Mouse (Mus musculus) forebrain, embryonic 14.5 days (tissue): ENCODE results near the gene Cxcl2. TPM values are rescaled to one million over a fixed set of nuclear protein-coding genes. Genes with fewer than 3 reads are reported as not detected.

ENCODE experiments used
- ATAC-seq: fragments of 200-750 bp; cut with Nextera tagmentation; 2 replicates; pipeline ENCODE4 v1.8.0; 2017; ENCODE audit warnings: mild to moderate bottlenecking, moderate library complexity
- DNase-seq: peaks from one replicate; pipeline ENCODE4 v3.0.0-alpha.2; 2015; ENCODE audit warnings: low spot score
- H3K27ac ChIP-seq: fragments of 300-500 bp; sonication (generic); 2 replicates; pipeline ENCODE4 v1.5.1; 2014; ENCODE audit warnings: low read depth, mild to moderate bottlenecking, control low read depth, low read length, moderate library complexity
- H3K27me3 ChIP-seq: fragments of 300-500 bp; sonication (generic); replicated peaks from 2 replicates; pipeline ENCODE4 v1.6.1; 2014; ENCODE audit warnings: low read length, control low read depth, mixed read lengths; ENCODE audit not compliant: control insufficient read depth, insufficient read depth
- H3K36me3 ChIP-seq: fragments of 300-500 bp; sonication (generic); 2 replicates; pipeline ENCODE4 v1.6.1; 2014; ENCODE audit warnings: low read length, control low read depth; ENCODE audit not compliant: control insufficient read depth, insufficient read depth
- H3K4me1 ChIP-seq: fragments of 300-500 bp; sonication (generic); 2 replicates; pipeline ENCODE4 v1.6.1; 2014; ENCODE audit warnings: antibody characterized with exemption, low read length, control low read depth; ENCODE audit not compliant: control insufficient read depth, insufficient read depth
- H3K4me2 ChIP-seq: fragments of 300-500 bp; sonication (generic); 2 replicates; pipeline ENCODE4 v1.6.1; 2014; ENCODE audit warnings: mild to moderate bottlenecking, control low read depth, low read length
- H3K4me3 ChIP-seq: fragments of 300-500 bp; sonication (generic); 2 replicates; pipeline ENCODE4 v1.5.1; 2014; ENCODE audit warnings: low read depth, low read length, control low read depth
- H3K9ac ChIP-seq: fragments of 300-500 bp; sonication (generic); 2 replicates; pipeline ENCODE4 v1.6.1; 2014; ENCODE audit warnings: mild to moderate bottlenecking, low read length, control low read depth, moderate library complexity
- H3K9me3 ChIP-seq: fragments of 300-500 bp; sonication (generic); replicated peaks from 2 replicates; pipeline ENCODE4 v1.6.1; 2016; ENCODE audit warnings: low read length, control low read depth, mixed read lengths; ENCODE audit not compliant: control insufficient read depth
- WGBS: fragments of 180-500 bp; shearing (Covaris S2); extraction: QIAGEN DNeasy Blood & Tissue Kit; methylation state at CpG from one replicate; pipeline ENCODE4 v1.1.7; 2014; 5-methylcytosine and 5-hydroxymethylcytosine counted together
- polyA plus RNA-seq: library from polyadenylated mRNA; unstranded; fragments of >200 nt; fragmentation: Nextera tagmentation; extraction: Ambion mirVana; gene quantifications from 2 replicates; pipeline ENCODE4 v1.2.1, GENCODE M21; 2014

Gene Cxcl2
- polyA plus RNA-seq, 1 experiment from 2014 or later: not detected

GRCm38 (mm10) chr5:90876471-90877172 lies 27.0 kb upstream of the Cxcl2 start:
- Histone ChIP-seq H3K36me3 (no peaks in the 10 kb centered on the region), H3K27me3 (no peaks in the 10 kb centered on the region), H3K4me1 (no peaks in the 10 kb centered on the region), H3K9ac (no peak overlapping the region), H3K9me3 (no peaks in the 10 kb centered on the region), H3K4me3 (no peak overlapping the region), H3K27ac (no peak overlapping the region), H3K4me2 (no peak overlapping the region)
- ATAC-seq (no peak), DNase-seq (no peak)
- 89% methylated on average over 8 of the region's 8 CpGs for WGBS

GRCm38 (mm10) chr5:90877173-90877512 lies 26.5 kb upstream of the Cxcl2 start:
- no peak for ATAC-seq

GRCm38 (mm10) chr5:90879307-90880014 lies 24.2 kb upstream of the Cxcl2 start:
- Histone ChIP-seq H3K4me2 (no peak overlapping the region), H3K4me3 (no peak overlapping the region), H3K36me3 (no peaks in the 10 kb centered on the region), H3K27me3 (no peaks in the 10 kb centered on the region), H3K4me1 (no peaks in the 10 kb centered on the region), H3K9ac (no peak overlapping the region), H3K9me3 (no peaks in the 10 kb centered on the region), H3K27ac (no peak overlapping the region)
- WGBS: 81% methylated on average over 3 of the region's 3 CpGs
- ATAC-seq: no peak
- no peak for DNase-seq

More at GRCm38 (mm10) chr5:90877173-90877512, 26.5 kb upstream of the Cxcl2 start:
- DNase-seq: no peak
- H3K4me3 ChIP-seq: no peak overlapping the region
- H3K27ac ChIP-seq: no peak overlapping the region
- H3K27me3 ChIP-seq: no peaks in the 10 kb centered on the region
- H3K4me2 ChIP-seq: no peak overlapping the region
- H3K9me3 ChIP-seq: no peaks in the 10 kb centered on the region
- H3K36me3 ChIP-seq: no peaks in the 10 kb centered on the region
- no peak overlapping the region for H3K9ac ChIP-seq
- H3K4me1 ChIP-seq: no peaks in the 10 kb centered on the region

- DNase-seq (no peak), ATAC-seq (no peak)
- no peaks in the 10 kb centered on the region for H3K4me1 ChIP-seq
- H3K27ac ChIP-seq: no peak overlapping the region
- H3K9me3 ChIP-seq: no peaks in the 10 kb centered on the region
- no peak overlapping the region for H3K9ac ChIP-seq
- 83% methylated on average over 7 of the region's 7 CpGs for WGBS
- no peak overlapping the region for H3K4me3 ChIP-seq
- H3K4me2 ChIP-seq: no peak overlapping the region
- H3K36me3 ChIP-seq: no peaks in the 10 kb centered on the region
- no peaks in the 10 kb centered on the region for H3K27me3 ChIP-seq
Measured at GRCm38 (mm10) chr5:90880335-90880850, 23.3 kb upstream of the Cxcl2 start.

GRCm38 (mm10) chr5:90881021-90881420 lies 22.6 kb upstream of the Cxcl2 start:
- no peak overlapping the region for H3K4me2 ChIP-seq
- H3K4me1 ChIP-seq: no peaks in the 10 kb centered on the region
- ATAC-seq (no peak), DNase-seq (no peak)
- H3K9ac ChIP-seq: no peak overlapping the region
- H3K9me3 ChIP-seq: no peaks in the 10 kb centered on the region
- no peaks in the 10 kb centered on the region for H3K27me3 ChIP-seq
- no peak overlapping the region for H3K4me3 ChIP-seq
- WGBS: 91% methylated on average over 4 of the region's 4 CpGs
- no peaks in the 10 kb centered on the region for H3K36me3 ChIP-seq
- no peak overlapping the region for H3K27ac ChIP-seq

GRCm38 (mm10) chr5:90881682-90882081 lies 22.0 kb upstream of the Cxcl2 start:
- no peak for DNase-seq
- H3K4me2 ChIP-seq: no peak overlapping the region
- no peaks in the 10 kb centered on the region for H3K4me1 ChIP-seq
- no peak for ATAC-seq
- H3K27ac ChIP-seq: no peak overlapping the region
- H3K4me3 ChIP-seq: no peak overlapping the region
- no peaks in the 10 kb centered on the region for H3K27me3 ChIP-seq
- no peaks in the 10 kb centered on the region for H3K36me3 ChIP-seq
- WGBS: 94% methylated on average over 5 of the region's 5 CpGs
- H3K9ac ChIP-seq: no peak overlapping the region
- H3K9me3 ChIP-seq: no peaks in the 10 kb centered on the region

GRCm38 (mm10) chr5:90882146-90882545 lies 21.5 kb upstream of the Cxcl2 start:
- WGBS: 77% methylated on average over 5 of the region's 5 CpGs
- Histone ChIP-seq H3K4me3 (no peak overlapping the region), H3K4me1 (no peaks in the 10 kb centered on the region), H3K9me3 (no peaks in the 10 kb centered on the region), H3K4me2 (no peak overlapping the region), H3K27ac (no peak overlapping the region), H3K36me3 (no peaks in the 10 kb centered on the region), H3K27me3 (no peaks in the 10 kb centered on the region), H3K9ac (no peak overlapping the region)
- DNase-seq: no peak
- ATAC-seq: no peak

- Histone ChIP-seq H3K4me3 (no peak overlapping the region), H3K4me2 (no peak overlapping the region), H3K27me3 (no peaks in the 10 kb centered on the region), H3K4me1 (no peaks in the 10 kb centered on the region), H3K9ac (no peak overlapping the region), H3K27ac (no peak overlapping the region), H3K36me3 (no peaks in the 10 kb centered on the region), H3K9me3 (no peaks in the 10 kb centered on the region)
- peak; percentile 31 for DNase-seq
- 65% methylated on average over 2 of the region's 2 CpGs for WGBS
- no peak for ATAC-seq
Measured at GRCm38 (mm10) chr5:90884628-90885242, 18.9 kb upstream of the Cxcl2 start.

- Histone ChIP-seq H3K9me3 (no peaks in the 10 kb centered on the region), H3K27ac (no peak overlapping the region), H3K4me2 (no peak overlapping the region), H3K9ac (no peak overlapping the region), H3K4me3 (no peak overlapping the region), H3K36me3 (no peaks in the 10 kb centered on the region), H3K27me3 (no peaks in the 10 kb centered on the region), H3K4me1 (peaks cover 5% of the 10 kb centered on the region)
- WGBS: 74% methylated on average over 5 of the region's 5 CpGs
- DNase-seq (no peak), ATAC-seq (no peak)
Measured at GRCm38 (mm10) chr5:90888661-90889060, 15.0 kb upstream of the Cxcl2 start.
